Comparison of ENCODE assay signal across 17 mouse cellular contexts in genomic region chr10:128414848-128415247, GRCm38 (mm10). TPM values are rescaled to one million over a fixed set of nuclear protein-coding genes. Genes with fewer than 3 reads are reported as not detected.
"Had no signal": no experiment of that assay in that cellular context is flagged by ENCODE, and none has a peak within 500 bp of the region (broad histone marks: within the 10 kb centered on the region; RNA-seq: fewer than 3 reads in every experiment).

No protein-coding gene starts in this region.

- H3K9ac ChIP-seq: limb, embryonic 13.5 days; liver, embryonic 13.5 days; midbrain, embryonic 12.5 days; neural tube, embryonic 12.5 days; neural tube, embryonic 15.5 days had no signal

- H3K27me3 ChIP-seq: limb, embryonic 13.5 days; liver, embryonic 13.5 days; midbrain, embryonic 12.5 days; neural tube, embryonic 12.5 days; neural tube, embryonic 15.5 days had no signal

- H3K4me3 ChIP-seq: limb, embryonic 13.5 days; liver, embryonic 13.5 days; midbrain, embryonic 12.5 days; neural tube, embryonic 12.5 days; neural tube, embryonic 15.5 days had no signal

- H3K4me2 ChIP-seq: limb, embryonic 13.5 days; liver, embryonic 13.5 days; midbrain, embryonic 12.5 days; neural tube, embryonic 12.5 days; neural tube, embryonic 15.5 days had no signal

- H3K27ac ChIP-seq: limb, embryonic 13.5 days; liver, embryonic 13.5 days; midbrain, embryonic 12.5 days; neural tube, embryonic 12.5 days; neural tube, embryonic 15.5 days had no signal

- DNase-seq: kidney, adult 18-20 months; kidney, adult 9 months; kidney, postnatal 14 days; kidney, postnatal 4 days; left cerebral cortex, postnatal 4 days; liver, embryonic 13.5 days; lung, adult 2 months; lung, postnatal 14 days; lung, postnatal 4 days; right cerebral cortex, postnatal 25 days; thymus, postnatal 25 days had no signal

- H3K9me3 ChIP-seq: limb, embryonic 13.5 days; liver, embryonic 13.5 days; midbrain, embryonic 12.5 days; neural tube, embryonic 12.5 days; neural tube, embryonic 15.5 days had no signal

RNA-seq across cellular contexts. Expression of gene Slc39a5, which starts 13.8 kb away (rescaled TPM):
- total RNA-seq: megakaryocyte progenitor cell, adult 5-6 weeks; megakaryocyte-erythroid progenitor cell, adult 5-6 weeks had no signal
- polyA plus RNA-seq: lung, adult 2 months; midbrain, embryonic 12.5 days; neural tube, embryonic 12.5 days had no signal
